Mouse (Mus musculus) forebrain, embryonic 16.5 days (tissue): ENCODE measurements around the gene Usp8. TPM values are rescaled to one million over a fixed set of nuclear protein-coding genes. Genes with fewer than 3 reads are reported as not detected.

Source experiments
- ATAC-seq: fragments of 200-750 bp; cut with Nextera tagmentation; 2 replicates; pipeline ENCODE4 v1.8.0; 2017; ENCODE audit warnings: mild to moderate bottlenecking, moderate library complexity
- H3K27ac ChIP-seq: fragments of 300-500 bp; sonication (generic); 2 replicates; pipeline ENCODE4 v1.5.1; 2014; ENCODE audit warnings: low read length, control low read depth
- H3K27me3 ChIP-seq: fragments of 300-500 bp; sonication (generic); replicated peaks from 2 replicates; pipeline ENCODE4 v1.6.1; 2014; ENCODE audit warnings: low read length; ENCODE audit not compliant: control insufficient read depth, insufficient read depth
- H3K36me3 ChIP-seq: fragments of 300-500 bp; sonication (generic); 2 replicates; pipeline ENCODE4 v1.6.1; 2014; ENCODE audit not compliant: control insufficient read depth, insufficient read depth
- H3K4me1 ChIP-seq: fragments of 300-500 bp; sonication (generic); replicated peaks from 2 replicates; pipeline ENCODE4 v1.6.1; 2014; ENCODE audit warnings: low read length; ENCODE audit not compliant: control insufficient read depth, insufficient read depth
- H3K4me2 ChIP-seq: fragments of 300-500 bp; sonication (generic); 2 replicates; pipeline ENCODE4 v1.6.1; 2014; ENCODE audit warnings: mild to moderate bottlenecking, low read length, control low read depth
- H3K4me3 ChIP-seq: fragments of 300-500 bp; sonication (generic); replicated peaks from 2 replicates; pipeline ENCODE4 v1.5.1; 2014; ENCODE audit warnings: mild to moderate bottlenecking, low read length, control low read depth
- H3K9ac ChIP-seq: fragments of 300-500 bp; sonication (generic); replicated peaks from 2 replicates; pipeline ENCODE4 v1.6.1; 2014; ENCODE audit warnings: low read depth, low read length, control low read depth
- H3K9me3 ChIP-seq: fragments of 300-500 bp; sonication (generic); 2 replicates; pipeline ENCODE4 v1.6.1; 2016; ENCODE audit warnings: low read length; ENCODE audit not compliant: control insufficient read depth
- WGBS: fragments of 180-500 bp; shearing (Covaris S2); extraction: QIAGEN DNeasy Blood & Tissue Kit; methylation state at CpG from one replicate; pipeline ENCODE4 v1.1.7; 2014; 5-methylcytosine and 5-hydroxymethylcytosine counted together
- polyA plus RNA-seq: library from polyadenylated mRNA; unstranded; fragments of >200 nt; fragmentation: Nextera tagmentation; extraction: Ambion mirVana; gene quantifications from 2 replicates; pipeline ENCODE4 v1.2.1, GENCODE M21; 2015

Usp8 gene
- polyA plus RNA-seq, 1 experiment from 2014 or later = 28.8 TPM

GRCm38 (mm10) chr2:126769431-126770181 lies 62.5 kb downstream of the Usp8 start:
- ATAC-seq = no peak
- Histone ChIP-seq H3K4me1 (peaks cover 7% of the 10 kb centered on the region), H3K9ac (no peak overlapping the region), H3K27me3 (no peaks in the 10 kb centered on the region), H3K9me3 (no peaks in the 10 kb centered on the region), H3K36me3 (no peaks in the 10 kb centered on the region), H3K4me2 (no peak overlapping the region), H3K27ac (no peak overlapping the region), H3K4me3 (no peak overlapping the region)
- 76% methylated on average over 19 of the region's 19 CpGs for WGBS

DNA sequence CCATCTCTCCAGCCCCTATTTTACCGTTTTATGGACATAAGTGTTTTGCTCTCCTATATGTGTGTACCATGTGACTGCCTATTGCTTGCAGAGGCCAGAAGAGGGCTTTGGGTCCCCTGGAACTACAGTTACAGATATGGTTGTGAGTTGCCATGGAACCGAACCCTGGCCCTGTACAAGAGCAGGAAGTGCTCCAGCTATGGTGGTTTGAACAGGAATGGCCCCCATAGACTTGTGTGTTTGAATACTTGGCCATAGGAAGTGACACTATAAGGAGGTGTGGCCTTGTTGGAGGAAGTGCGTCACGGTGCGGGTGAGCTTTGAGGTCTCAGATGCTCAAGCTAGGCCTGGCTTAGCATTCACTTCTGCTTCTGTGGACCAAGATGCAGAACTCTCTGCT lies 65.1 kb downstream of the Usp8 start:
- Histone ChIP-seq H3K9ac (no peak overlapping the region), H3K9me3 (no peaks in the 10 kb centered on the region), H3K4me2 (no peak overlapping the region), H3K27ac (no peak overlapping the region), H3K4me1 (no peaks in the 10 kb centered on the region), H3K27me3 (no peaks in the 10 kb centered on the region), H3K4me3 (no peak overlapping the region), H3K36me3 (no peaks in the 10 kb centered on the region)
- 92% methylated on average over 5 of the region's 5 CpGs for WGBS
- no peak for ATAC-seq

DNA sequence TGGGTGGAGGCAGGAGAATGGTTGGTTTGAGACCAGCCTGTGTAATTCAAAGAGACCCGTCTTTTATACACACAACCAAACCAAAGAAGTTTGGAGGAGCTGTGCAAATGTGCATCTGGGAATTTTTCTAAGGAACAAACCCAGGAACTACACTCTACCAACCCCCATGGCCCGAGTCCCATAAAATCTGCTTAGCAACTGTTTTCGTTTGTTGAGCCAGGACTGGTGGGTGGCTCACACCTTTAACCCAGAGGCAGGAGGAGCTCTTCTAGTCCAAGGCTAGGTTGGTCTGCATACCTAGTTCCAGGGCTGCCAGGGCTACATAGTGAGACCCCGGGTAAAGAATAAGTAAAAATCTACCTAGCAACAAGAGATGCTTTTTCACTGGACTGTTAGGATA lies 68.8 kb downstream of the Usp8 start:
- no peaks in the 10 kb centered on the region for H3K27me3 ChIP-seq
- 73% methylated on average over 4 of the region's 4 CpGs for WGBS
- H3K36me3 ChIP-seq = no peaks in the 10 kb centered on the region
- no peak overlapping the region for H3K27ac ChIP-seq
- H3K4me2 ChIP-seq = no peak overlapping the region
- H3K4me3 ChIP-seq = no peak overlapping the region
- H3K4me1 ChIP-seq = no peaks in the 10 kb centered on the region
- H3K9me3 ChIP-seq = no peaks in the 10 kb centered on the region
- ATAC-seq = no peak
- no peak overlapping the region for H3K9ac ChIP-seq

DNA sequence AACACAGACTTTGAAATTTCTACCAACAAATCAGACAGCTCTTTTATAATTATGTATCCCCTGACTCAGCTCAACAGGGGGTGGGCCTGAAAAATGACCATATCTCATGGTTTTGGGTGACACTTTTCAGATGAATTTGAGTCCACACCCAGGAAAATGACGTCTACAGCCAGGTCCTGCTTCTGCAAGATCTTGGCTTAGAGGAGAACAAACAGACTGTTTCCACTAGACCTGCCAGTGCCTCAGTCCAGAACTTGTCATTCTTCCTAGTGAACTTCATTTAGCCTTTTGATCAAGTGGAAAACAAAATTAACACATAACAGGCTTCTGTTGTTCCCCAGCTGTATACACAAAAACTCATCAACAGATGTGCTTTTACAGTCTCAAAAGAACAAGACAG lies 69.3 kb downstream of the Usp8 start:
- ATAC-seq = no peak
- Histone ChIP-seq H3K4me1 (no peaks in the 10 kb centered on the region), H3K4me3 (no peak overlapping the region), H3K9ac (no peak overlapping the region), H3K27me3 (no peaks in the 10 kb centered on the region), H3K36me3 (no peaks in the 10 kb centered on the region), H3K4me2 (no peak overlapping the region), H3K9me3 (no peaks in the 10 kb centered on the region), H3K27ac (no peak overlapping the region)
- 36% methylated on average over 1 of the region's 1 CpGs for WGBS

GRCm38 (mm10) chr2:126778806-126779205 lies 71.7 kb downstream of the Usp8 start:
- Histone ChIP-seq H3K9me3 (no peaks in the 10 kb centered on the region), H3K4me2 (no peak overlapping the region), H3K27ac (no peak overlapping the region), H3K4me1 (no peaks in the 10 kb centered on the region), H3K27me3 (no peaks in the 10 kb centered on the region), H3K4me3 (no peak overlapping the region), H3K36me3 (no peaks in the 10 kb centered on the region), H3K9ac (no peak overlapping the region)
- WGBS = 90% methylated on average over 4 of the region's 4 CpGs
- no peak for ATAC-seq

- Histone ChIP-seq H3K4me3 (no peak overlapping the region), H3K4me2 (no peak overlapping the region), H3K27me3 (no peaks in the 10 kb centered on the region), H3K4me1 (no peaks in the 10 kb centered on the region), H3K9ac (no peak overlapping the region), H3K9me3 (no peaks in the 10 kb centered on the region), H3K27ac (no peak overlapping the region), H3K36me3 (no peaks in the 10 kb centered on the region)
- 91% methylated on average over 10 of the region's 10 CpGs for WGBS
- no peak for ATAC-seq
Measured at GRCm38 (mm10) chr2:126780286-126780685, 73.2 kb downstream of the Usp8 start.

- no peak overlapping the region for H3K4me2 ChIP-seq
- no peaks in the 10 kb centered on the region for H3K4me1 ChIP-seq
- no peak overlapping the region for H3K9ac ChIP-seq
- ATAC-seq = no peak
- H3K27me3 ChIP-seq = no peaks in the 10 kb centered on the region
- H3K27ac ChIP-seq = no peak overlapping the region
- H3K9me3 ChIP-seq = no peaks in the 10 kb centered on the region
- no peaks in the 10 kb centered on the region for H3K36me3 ChIP-seq
- H3K4me3 ChIP-seq = no peak overlapping the region
- 92% methylated on average over 1 of the region's 1 CpGs for WGBS
Measured at GRCm38 (mm10) chr2:126781478-126781877, 74.3 kb downstream of the Usp8 start.

- no peaks in the 10 kb centered on the region for H3K36me3 ChIP-seq
- no peak overlapping the region for H3K4me2 ChIP-seq
- H3K4me3 ChIP-seq = no peak overlapping the region
- H3K4me1 ChIP-seq = no peaks in the 10 kb centered on the region
- H3K27ac ChIP-seq = no peak overlapping the region
- H3K9me3 ChIP-seq = no peaks in the 10 kb centered on the region
- H3K9ac ChIP-seq = no peak overlapping the region
- no peaks in the 10 kb centered on the region for H3K27me3 ChIP-seq
- peak; percentile 90 for ATAC-seq
- 62% methylated on average over 3 of the region's 3 CpGs for WGBS
Measured at GRCm38 (mm10) chr2:126782433-126782832, 75.3 kb downstream of the Usp8 start.

GRCm38 (mm10) chr2:126783370-126783769 lies 76.2 kb downstream of the Usp8 start, which contains the start of gene Usp50:
Usp50 (minus strand) TSS chr2:126783470.
- H3K4me2 ChIP-seq = no peak within 1 kb of the TSS
- H3K9me3 ChIP-seq = no peaks in the 10 kb centered on the region
- H3K4me1 ChIP-seq = peaks cover 4% of the 10 kb centered on the region
- H3K27me3 ChIP-seq = no peaks in the 10 kb centered on the region
- H3K4me3 ChIP-seq = no peak within 1 kb of the TSS
- ATAC-seq = no peak
- WGBS = 58% methylated on average over 4 of the region's 4 CpGs
- no peaks in the 10 kb centered on the region for H3K36me3 ChIP-seq
- H3K27ac ChIP-seq = no peak within 1 kb of the TSS
- no peak within 1 kb of the TSS for H3K9ac ChIP-seq
